Mouse (Mus musculus) cerebellum, adult 8-10 months (tissue): ENCODE results near the gene Ccdc148.

Source experiments
- DNase-seq: peaks from one replicate; pipeline ENCODE4 v3.0.0; 2022

Gene Ccdc148

DNA sequence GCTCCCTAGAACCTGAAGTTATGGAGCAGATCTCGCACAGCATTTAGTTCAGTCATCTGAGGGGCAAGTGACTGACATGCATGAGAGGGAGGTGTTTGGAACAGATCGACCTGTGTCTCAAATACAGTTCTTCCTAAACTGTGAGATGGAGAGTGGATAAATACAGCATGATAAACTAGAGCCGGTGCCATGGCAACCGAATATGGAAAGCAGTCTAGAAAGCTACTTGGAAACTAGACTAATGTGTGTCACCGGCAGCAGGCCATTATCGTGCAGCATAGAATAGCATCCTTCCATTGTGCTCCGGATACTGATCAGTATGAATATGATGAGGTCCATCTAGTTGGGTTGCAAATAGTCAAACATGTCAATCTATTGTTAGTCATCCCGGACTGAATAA lies 17.7 kb upstream of the Ccdc148 start:
- DNase-seq, result no peak

- DNase-seq, result no peak
Observed at GRCm38 (mm10) chr2:59175926-59176325, 15.4 kb upstream of the Ccdc148 start.

GRCm38 (mm10) chr2:59171533-59171932 lies 11.1 kb upstream of the Ccdc148 start:
- DNase-seq, result peak; percentile 4

GRCm38 (mm10) chr2:59170593-59170992 lies 10.1 kb upstream of the Ccdc148 start:
- no peak for DNase-seq

- DNase-seq, result no peak
Observed at GRCm38 (mm10) chr2:59170208-59170589, 9.7 kb upstream of the Ccdc148 start.

DNA sequence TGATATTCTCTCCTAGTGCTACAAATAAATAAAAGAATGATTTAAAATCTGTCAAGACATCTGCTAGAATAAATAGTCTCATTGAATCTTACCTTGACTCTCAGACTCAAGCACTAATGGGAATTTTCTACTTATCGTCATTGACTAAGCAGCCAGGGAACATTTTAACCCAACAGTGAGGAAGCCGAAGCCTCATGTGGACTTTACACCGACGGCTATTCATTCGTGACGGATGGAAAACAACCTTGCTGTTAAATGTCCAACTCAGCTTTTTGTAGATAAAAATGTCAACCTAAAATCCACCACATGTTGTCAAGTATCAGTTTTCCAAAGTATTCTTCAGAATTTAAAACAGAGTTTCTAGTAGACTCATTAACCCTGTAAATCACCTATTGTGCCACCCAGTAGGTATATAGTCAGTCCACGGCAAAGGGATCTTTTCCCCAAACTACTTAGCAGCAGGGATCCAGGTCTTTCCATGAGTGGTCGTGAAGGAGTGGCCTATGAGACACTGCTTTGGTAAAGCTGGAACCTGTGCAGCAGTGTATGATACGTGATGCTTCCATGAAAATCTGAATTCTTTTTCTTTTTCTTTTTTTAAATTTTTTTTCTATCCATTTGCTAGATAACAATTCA lies 9.2 kb upstream of the Ccdc148 start:
- no peak for DNase-seq

GRCm38 (mm10) chr2:59167830-59168229 lies 7.3 kb upstream of the Ccdc148 start:
- DNase-seq, result peak; percentile 45

DNA sequence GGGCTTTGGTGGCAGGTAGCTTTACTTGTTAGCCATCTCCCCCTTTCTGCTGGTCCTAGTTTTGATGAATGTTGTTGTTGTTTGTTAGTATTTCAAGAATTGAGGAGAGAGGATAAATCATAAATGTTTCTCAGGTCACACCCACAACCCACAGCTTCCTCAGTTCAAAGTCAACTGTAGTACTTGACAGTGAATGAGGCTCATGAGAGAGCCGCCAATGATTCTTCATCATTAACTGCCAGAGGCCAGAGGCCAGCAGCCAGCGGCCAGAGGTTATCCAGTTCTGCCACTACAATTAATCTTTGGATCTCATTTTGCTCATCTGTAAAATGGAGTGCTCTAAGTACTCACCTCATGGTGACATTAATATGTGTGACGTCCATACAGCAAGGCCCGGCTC lies 6.5 kb upstream of the Ccdc148 start:
- DNase-seq, result no peak

DNA sequence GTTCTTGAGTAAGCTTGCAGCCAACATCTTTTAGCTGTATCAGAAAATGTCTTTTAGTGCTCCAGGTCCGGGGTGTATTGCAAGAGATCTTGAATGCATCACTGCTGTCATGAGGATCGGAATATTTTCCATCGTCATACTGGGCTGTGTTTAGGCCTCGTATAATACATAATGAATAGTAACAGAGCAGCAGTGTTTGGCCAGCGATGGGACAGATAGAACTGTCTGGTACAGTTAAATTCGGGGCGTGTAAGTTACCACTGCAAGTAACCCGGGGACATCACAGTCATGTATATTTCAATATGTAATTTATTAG lies 1.8 kb upstream of the Ccdc148 start:
- no peak for DNase-seq

DNA sequence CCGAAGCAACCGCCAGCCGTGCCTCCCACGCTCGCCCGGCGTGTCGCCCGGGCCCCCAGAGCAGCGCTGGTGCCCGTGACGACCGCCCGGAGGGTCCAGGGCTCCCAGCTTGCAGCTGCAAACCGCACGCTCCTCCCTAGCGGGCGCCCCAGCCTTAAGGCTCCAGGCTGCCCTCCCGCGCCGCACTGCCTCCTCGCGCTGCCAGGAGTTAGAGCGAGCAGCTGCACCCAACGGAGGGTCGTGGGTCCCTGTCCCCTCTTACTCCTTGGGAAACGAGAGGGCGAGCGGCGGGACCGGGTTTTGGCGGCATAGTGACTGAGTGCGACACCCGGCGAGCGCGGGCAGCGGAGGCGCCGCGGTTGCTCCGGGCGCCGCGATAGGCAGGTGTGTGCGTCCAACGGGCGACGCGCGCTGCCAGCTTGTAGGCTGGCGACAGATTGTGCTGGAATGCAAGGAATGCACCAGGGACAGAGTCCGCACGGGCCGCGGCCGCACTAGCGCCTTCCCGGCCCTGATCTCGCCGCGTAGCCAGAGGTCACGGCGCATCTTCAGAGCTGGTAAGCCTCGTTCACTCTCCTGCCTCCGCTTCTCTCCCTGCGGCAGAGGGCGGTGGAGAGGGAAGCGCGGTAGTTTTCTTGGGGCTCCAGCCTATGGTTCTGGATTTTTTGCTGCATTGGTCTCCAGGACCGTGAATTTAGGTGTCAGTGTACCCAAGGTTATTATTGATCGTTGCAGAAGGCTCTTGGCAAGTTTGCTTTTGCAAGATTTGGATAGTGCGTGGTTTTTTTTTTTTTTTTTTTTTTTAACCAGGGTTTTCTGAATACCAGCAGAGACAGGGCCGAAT lies 1.2 kb upstream of the Ccdc148 start:
- peak; percentile 74 for DNase-seq

DNA sequence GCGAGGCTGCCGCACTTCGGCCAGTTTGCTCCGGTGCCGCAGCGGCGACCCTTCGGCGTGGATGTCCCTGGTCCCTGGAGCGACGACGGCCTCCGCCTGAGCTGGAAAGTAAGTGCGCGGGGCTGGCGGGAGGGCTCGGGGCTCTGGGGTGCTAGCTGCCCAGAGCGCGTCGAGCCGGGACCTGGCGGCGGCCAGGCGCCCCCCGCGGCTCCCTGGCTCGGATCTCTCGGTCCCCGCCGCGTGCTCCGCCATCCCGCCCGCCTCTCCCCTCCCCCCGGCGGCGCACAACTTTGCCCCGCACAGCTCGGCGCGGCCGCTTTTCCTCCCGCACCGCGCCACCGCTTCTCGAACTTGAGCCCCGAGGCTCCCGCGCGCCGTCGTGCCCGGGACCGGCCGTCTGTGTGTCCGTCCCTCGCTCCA lies 548 bp upstream of the Ccdc148 start:
- DNase-seq, result peak; percentile 56

DNA sequence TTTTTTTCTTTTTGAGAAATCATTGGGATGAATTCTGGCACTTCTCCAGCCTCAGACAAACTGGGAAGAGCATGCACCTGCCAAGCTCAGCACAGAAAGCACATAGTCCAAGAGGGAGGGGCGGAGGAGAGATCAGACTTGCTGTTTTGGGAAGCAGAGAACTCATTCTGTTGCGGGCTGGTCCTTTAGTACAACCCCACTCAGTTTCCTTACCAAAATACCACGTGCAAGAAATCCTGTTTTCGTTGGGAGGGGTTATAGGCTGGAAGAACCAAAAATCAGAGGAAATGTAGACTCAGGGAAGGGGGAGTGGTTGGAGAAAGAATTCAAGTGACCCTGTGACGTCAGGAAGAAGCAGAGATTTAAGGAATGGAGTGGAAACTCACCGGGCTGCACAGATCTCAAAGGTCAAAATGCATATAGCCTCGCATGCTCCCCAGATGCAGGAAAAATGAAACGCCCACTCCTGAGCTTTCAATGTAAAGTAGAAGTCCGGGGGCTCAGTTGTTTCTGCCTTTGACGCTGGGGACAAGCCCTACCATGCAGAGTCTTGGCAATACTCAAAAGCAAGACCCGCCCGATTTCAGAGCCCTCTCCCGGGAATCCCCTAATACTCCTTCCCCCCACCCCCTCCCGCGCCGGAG lies 400 bp downstream of the Ccdc148 start:
- no peak for DNase-seq

DNA sequence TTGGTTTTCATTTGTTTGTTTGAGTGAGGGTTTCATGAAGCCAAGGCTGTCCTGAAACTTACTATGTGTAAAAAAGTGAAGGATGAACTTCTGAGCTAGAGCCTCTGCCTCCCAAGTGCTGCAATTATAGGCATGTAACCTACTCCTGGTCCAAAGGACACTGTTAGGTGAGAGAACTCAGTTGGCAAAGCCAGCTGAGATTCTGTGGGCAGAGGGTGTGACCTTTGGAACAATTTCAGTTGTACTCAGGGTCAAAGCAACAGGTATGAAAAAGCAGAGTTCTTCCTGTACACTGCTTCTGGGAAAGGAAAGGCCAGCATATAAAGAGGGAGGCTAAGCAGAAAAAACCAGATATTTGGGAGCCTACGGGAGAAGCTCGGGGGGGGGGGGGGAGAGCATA lies 2.4 kb downstream of the Ccdc148 start:
- DNase-seq, result no peak

DNA sequence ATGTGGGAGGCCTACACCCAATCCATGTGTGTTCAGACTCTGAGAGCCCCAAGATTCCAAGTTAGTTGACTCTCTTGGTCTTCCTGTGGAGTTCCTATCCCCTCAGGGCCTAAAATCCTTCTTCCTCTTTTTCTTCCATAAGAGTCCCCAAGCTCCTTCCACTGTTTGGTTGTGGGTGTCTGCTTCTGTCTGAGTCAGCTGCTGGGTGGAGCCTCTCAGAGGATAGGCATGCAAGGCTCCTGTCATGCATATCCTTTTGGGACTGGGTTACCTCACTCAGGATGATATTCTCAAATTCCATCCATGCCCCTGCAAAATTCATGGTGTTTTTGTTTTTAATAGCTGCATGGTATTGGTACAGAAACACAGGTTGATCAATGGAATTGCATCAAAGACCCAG lies 5.1 kb downstream of the Ccdc148 start:
- DNase-seq, result no peak

- DNase-seq, result no peak
Observed at GRCm38 (mm10) chr2:59131044-59131443, 29.4 kb downstream of the Ccdc148 start.

GRCm38 (mm10) chr2:59129821-59130220 lies 30.7 kb downstream of the Ccdc148 start:
- no peak for DNase-seq

DNA sequence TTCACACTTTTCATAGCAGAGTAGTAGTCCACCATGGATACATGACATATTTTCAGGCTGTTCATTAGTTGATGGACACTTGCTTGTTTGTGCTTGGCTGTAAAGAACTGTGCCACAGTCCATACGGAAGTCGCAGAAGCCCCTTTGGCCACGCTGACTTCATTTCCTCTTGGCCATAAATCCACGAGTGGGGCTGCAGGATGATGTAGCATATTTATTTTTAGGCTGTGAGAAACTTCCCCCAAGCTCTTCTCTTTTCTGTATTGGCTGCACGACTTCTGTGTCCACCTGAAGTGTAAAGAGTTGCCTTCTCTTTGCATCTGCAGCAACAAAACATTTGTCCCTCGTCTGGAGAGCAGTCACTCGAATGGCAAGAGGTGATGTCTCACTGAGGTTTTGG lies 31.5 kb downstream of the Ccdc148 start:
- no peak for DNase-seq

DNA sequence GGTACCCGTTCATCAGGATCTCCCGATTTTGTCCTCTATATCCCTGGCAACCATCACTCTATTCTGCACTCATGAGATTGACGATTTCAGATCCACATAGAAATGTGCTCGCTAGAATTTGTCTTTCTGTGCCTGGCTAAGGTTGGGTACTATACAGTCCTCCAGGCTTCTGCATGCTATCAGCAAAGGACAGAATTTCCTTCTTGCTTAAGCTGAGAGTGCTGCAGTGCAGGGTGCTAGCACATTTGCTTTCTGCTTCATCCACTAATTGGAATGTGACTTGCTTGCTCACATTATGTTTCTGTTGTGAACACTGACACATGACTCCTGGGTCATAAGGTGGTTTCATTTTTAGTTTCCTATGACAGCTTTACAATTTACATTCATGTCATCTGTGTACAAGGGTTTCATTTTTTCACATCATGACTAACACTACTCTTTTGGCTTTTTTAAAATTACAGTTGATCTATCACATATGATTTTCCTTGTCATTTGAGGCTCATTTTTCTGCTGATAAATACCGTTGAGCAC lies 104.8 kb downstream of the Ccdc148 start:
- DNase-seq, result no peak

DNA sequence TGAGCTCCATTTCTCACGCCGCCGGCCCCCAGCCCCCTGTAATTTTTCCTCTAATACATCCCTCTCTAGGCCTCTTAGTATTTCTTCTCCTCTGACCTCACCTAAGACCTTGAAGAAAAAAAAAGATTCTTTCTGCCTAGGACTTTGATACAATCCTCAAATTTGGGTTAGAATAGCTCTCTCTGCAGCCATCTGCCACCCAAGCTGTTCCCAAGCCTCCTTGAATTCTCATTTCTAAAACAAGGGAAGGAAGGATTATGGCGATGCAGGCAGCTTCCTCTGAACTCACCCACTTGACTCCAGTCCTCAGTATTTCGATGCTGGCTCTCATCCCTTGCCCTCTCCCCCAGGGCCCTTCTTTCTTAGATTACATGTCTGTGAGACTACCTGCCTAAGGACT lies 106.1 kb downstream of the Ccdc148 start:
- DNase-seq, result peak; percentile 77

DNA sequence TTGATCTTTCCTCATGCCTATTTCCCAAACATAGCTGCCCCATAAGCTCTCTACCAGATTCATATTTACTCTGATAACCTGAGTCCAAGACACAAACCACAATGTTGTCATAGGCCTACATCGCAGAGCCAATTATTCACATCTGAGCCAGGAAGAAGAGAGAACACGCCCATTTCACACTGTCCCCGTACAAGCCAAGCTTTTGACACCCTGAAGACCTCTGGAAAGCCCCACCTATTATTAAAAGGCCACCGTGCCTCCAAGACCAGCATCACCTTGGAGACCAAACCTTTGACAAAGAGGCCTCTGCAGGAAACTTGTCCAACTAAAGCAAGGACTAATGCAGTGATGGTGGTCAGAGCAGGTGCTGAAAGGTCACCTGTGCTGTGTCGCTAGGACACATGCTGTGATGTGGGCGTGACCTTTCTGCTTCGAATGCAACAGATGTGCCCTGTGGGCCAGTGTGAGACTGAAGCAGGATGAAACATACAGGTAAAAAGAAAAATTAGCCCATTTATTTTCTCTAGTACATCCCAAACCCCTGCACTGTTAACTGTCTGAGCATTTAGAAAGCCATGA lies 106.9 kb downstream of the Ccdc148 start:
- DNase-seq, result no peak

GRCm38 (mm10) chr2:59050245-59050824 lies 110.1 kb downstream of the Ccdc148 start:
- no peak for DNase-seq

GRCm38 (mm10) chr2:59049686-59050085 lies 110.8 kb downstream of the Ccdc148 start:
- DNase-seq, result no peak

- no peak for DNase-seq
Observed at GRCm38 (mm10) chr2:59048775-59049451, 111.6 kb downstream of the Ccdc148 start.
